Mouse (Mus musculus) neural tube, embryonic 13.5 days (tissue): ENCODE results near the gene Hivep2. TPM values are rescaled to one million over a fixed set of nuclear protein-coding genes. Genes with fewer than 3 reads are reported as not detected.

ENCODE experiments used
- ATAC-seq: fragments of 200-750 bp; cut with Nextera tagmentation; 2 replicates; pipeline ENCODE4 v1.8.0; 2017; ENCODE audit warnings: low read depth, mild to moderate bottlenecking, moderate TSS enrichment, moderate library complexity
- H3K27ac ChIP-seq: fragments of 300-500 bp; sonication (generic); replicated peaks from 2 replicates; pipeline ENCODE4 v1.5.1; 2015; ENCODE audit warnings: moderate library complexity, mild to moderate bottlenecking, inconsistent platforms
- H3K27me3 ChIP-seq: fragments of 300-500 bp; sonication (generic); 2 replicates; pipeline ENCODE4 v1.6.1; 2015; ENCODE audit warnings: mild to moderate bottlenecking, inconsistent platforms
- H3K36me3 ChIP-seq: fragments of 300-500 bp; sonication (generic); 2 replicates; pipeline ENCODE4 v1.6.1; 2015; ENCODE audit warnings: mild to moderate bottlenecking, inconsistent platforms
- H3K4me1 ChIP-seq: fragments of 300-500 bp; sonication (generic); replicated peaks from 2 replicates; pipeline ENCODE4 v1.6.1; 2015; ENCODE audit warnings: inconsistent platforms
- H3K4me2 ChIP-seq: fragments of 300-500 bp; sonication (generic); 2 replicates; pipeline ENCODE4 v1.6.1; 2015; ENCODE audit warnings: inconsistent platforms, mild to moderate bottlenecking, moderate library complexity
- H3K4me3 ChIP-seq: fragments of 300-500 bp; sonication (generic); 2 replicates; pipeline ENCODE4 v1.5.1; 2015; ENCODE audit warnings: mild to moderate bottlenecking, inconsistent platforms
- H3K9ac ChIP-seq: fragments of 300-500 bp; sonication (generic); 2 replicates; pipeline ENCODE4 v1.6.1; 2015; ENCODE audit warnings: moderate library complexity, mild to moderate bottlenecking, inconsistent platforms
- H3K9me3 ChIP-seq: fragments of 300-500 bp; sonication (generic); 2 replicates; pipeline ENCODE4 v1.6.1; 2016; ENCODE audit warnings: inconsistent platforms
- WGBS: fragments of 180-500 bp; shearing (Covaris S2); methylation state at CpG from one replicate; pipeline ENCODE4 v1.1.7; 2015; 5-methylcytosine and 5-hydroxymethylcytosine counted together
- polyA plus RNA-seq: library from polyadenylated mRNA; unstranded; fragments of >200 nt; fragmentation: Nextera tagmentation; extraction: Ambion mirVana; gene quantifications from 2 replicates; pipeline ENCODE4 v1.2.1, GENCODE M21; 2015

The Hivep2 gene
- polyA plus RNA-seq, 1 experiment from 2014 or later = 9.5 TPM

- H3K4me1 ChIP-seq = peaks cover 31% of the 10 kb centered on the region
- ATAC-seq = no peak
- no peak overlapping the region for H3K9ac ChIP-seq
- no peaks in the 10 kb centered on the region for H3K27me3 ChIP-seq
- no peaks in the 10 kb centered on the region for H3K9me3 ChIP-seq
- H3K4me2 ChIP-seq = no peak overlapping the region
- WGBS = 76% methylated on average over 4 of the region's 4 CpGs
- peak overlapping the region; percentile 66 for H3K27ac ChIP-seq
- H3K4me3 ChIP-seq = no peak overlapping the region
- H3K36me3 ChIP-seq = no peaks in the 10 kb centered on the region
These were observed 90.2 kb downstream of the Hivep2 start for GRCm38 (mm10) chr10:14056057-14056456.

- ATAC-seq = peak; percentile 87
These were observed 90.9 kb downstream of the Hivep2 start for GRCm38 (mm10) chr10:14056584-14057451.

GRCm38 (mm10) chr10:14057841-14058605 lies 92.1 kb downstream of the Hivep2 start:
- 90% methylated on average over 11 of the region's 11 CpGs for WGBS
- no peak for ATAC-seq

More at GRCm38 (mm10) chr10:14056584-14057451, 90.9 kb downstream of the Hivep2 start:
- Histone ChIP-seq H3K4me3 (no peak overlapping the region), H3K4me1 (peaks cover 31% of the 10 kb centered on the region), H3K4me2 (no peak overlapping the region), H3K27ac (peak overlapping the region; percentile 66), H3K9ac (0 out of 2 replicates have a peak overlapping the region, but pooled peaks have one; percentile 0), H3K9me3 (no peaks in the 10 kb centered on the region), H3K27me3 (no peaks in the 10 kb centered on the region), H3K36me3 (no peaks in the 10 kb centered on the region)
- 19% methylated on average over 8 of the region's 8 CpGs for WGBS

GRCm38 (mm10) chr10:14058742-14059141 lies 92.9 kb downstream of the Hivep2 start:
- Histone ChIP-seq H3K27me3 (no peaks in the 10 kb centered on the region), H3K4me3 (no peak overlapping the region), H3K9ac (no peak overlapping the region), H3K36me3 (no peaks in the 10 kb centered on the region), H3K9me3 (no peaks in the 10 kb centered on the region), H3K27ac (no peak overlapping the region), H3K4me1 (peaks cover 25% of the 10 kb centered on the region), H3K4me2 (no peak overlapping the region)
- 75% methylated on average over 2 of the region's 2 CpGs for WGBS
- no peak for ATAC-seq

More at GRCm38 (mm10) chr10:14057841-14058605, 92.1 kb downstream of the Hivep2 start:
- no peaks in the 10 kb centered on the region for H3K27me3 ChIP-seq
- H3K36me3 ChIP-seq = no peaks in the 10 kb centered on the region
- H3K27ac ChIP-seq = no peak overlapping the region
- H3K4me2 ChIP-seq = no peak overlapping the region
- H3K4me1 ChIP-seq = peaks cover 31% of the 10 kb centered on the region
- no peak overlapping the region for H3K4me3 ChIP-seq
- no peaks in the 10 kb centered on the region for H3K9me3 ChIP-seq
- H3K9ac ChIP-seq = no peak overlapping the region

GRCm38 (mm10) chr10:14059581-14059980 lies 93.7 kb downstream of the Hivep2 start:
- 92% methylated on average over 2 of the region's 2 CpGs for WGBS
- ATAC-seq = no peak
- no peak overlapping the region for H3K4me2 ChIP-seq
- no peak overlapping the region for H3K9ac ChIP-seq
- no peak overlapping the region for H3K4me3 ChIP-seq
- H3K36me3 ChIP-seq = no peaks in the 10 kb centered on the region
- no peaks in the 10 kb centered on the region for H3K27me3 ChIP-seq
- no peak overlapping the region for H3K27ac ChIP-seq
- peaks cover 25% of the 10 kb centered on the region for H3K4me1 ChIP-seq
- H3K9me3 ChIP-seq = no peaks in the 10 kb centered on the region

GRCm38 (mm10) chr10:14060302-14060701 lies 94.4 kb downstream of the Hivep2 start:
- Histone ChIP-seq H3K36me3 (no peaks in the 10 kb centered on the region), H3K27me3 (no peaks in the 10 kb centered on the region), H3K4me3 (no peak overlapping the region), H3K9ac (no peak overlapping the region), H3K4me2 (no peak overlapping the region), H3K27ac (no peak overlapping the region), H3K4me1 (peaks cover 22% of the 10 kb centered on the region), H3K9me3 (no peaks in the 10 kb centered on the region)
- ATAC-seq = no peak
- WGBS = 78% methylated on average over 2 of the region's 2 CpGs

- no peaks in the 10 kb centered on the region for H3K36me3 ChIP-seq
- H3K9ac ChIP-seq = no peak overlapping the region
- WGBS = 77% methylated on average over 4 of the region's 4 CpGs
- H3K9me3 ChIP-seq = no peaks in the 10 kb centered on the region
- H3K27me3 ChIP-seq = no peaks in the 10 kb centered on the region
- no peak overlapping the region for H3K4me2 ChIP-seq
- H3K27ac ChIP-seq = no peak overlapping the region
- no peak overlapping the region for H3K4me3 ChIP-seq
- no peak for ATAC-seq
- H3K4me1 ChIP-seq = no peaks in the 10 kb centered on the region
These were observed 97.4 kb downstream of the Hivep2 start for GRCm38 (mm10) chr10:14063226-14063625.

GRCm38 (mm10) chr10:14064759-14065395 lies 99.0 kb downstream of the Hivep2 start:
- Histone ChIP-seq H3K27ac (no peak overlapping the region), H3K27me3 (no peaks in the 10 kb centered on the region), H3K4me3 (no peak overlapping the region), H3K9me3 (no peaks in the 10 kb centered on the region), H3K36me3 (no peaks in the 10 kb centered on the region), H3K4me2 (no peak overlapping the region), H3K4me1 (no peaks in the 10 kb centered on the region), H3K9ac (no peak overlapping the region)
- 87% methylated on average over 15 of the region's 15 CpGs for WGBS
- no peak for ATAC-seq

GRCm38 (mm10) chr10:14067802-14068201 lies 101.9 kb downstream of the Hivep2 start:
- Histone ChIP-seq H3K4me3 (no peak overlapping the region), H3K36me3 (no peaks in the 10 kb centered on the region), H3K9me3 (no peaks in the 10 kb centered on the region), H3K4me1 (no peaks in the 10 kb centered on the region), H3K9ac (no peak overlapping the region), H3K27ac (no peak overlapping the region), H3K27me3 (no peaks in the 10 kb centered on the region), H3K4me2 (no peak overlapping the region)
- no peak for ATAC-seq
- 84% methylated on average over 4 of the region's 4 CpGs for WGBS

GRCm38 (mm10) chr10:14070498-14071079 lies 104.7 kb downstream of the Hivep2 start:
- 88% methylated on average over 5 of the region's 5 CpGs for WGBS
- no peaks in the 10 kb centered on the region for H3K27me3 ChIP-seq
- no peaks in the 10 kb centered on the region for H3K4me1 ChIP-seq
- no peak for ATAC-seq
- no peak overlapping the region for H3K4me2 ChIP-seq
- no peak overlapping the region for H3K4me3 ChIP-seq
- H3K27ac ChIP-seq = no peak overlapping the region
- H3K9me3 ChIP-seq = no peaks in the 10 kb centered on the region
- H3K9ac ChIP-seq = no peak overlapping the region
- H3K36me3 ChIP-seq = no peaks in the 10 kb centered on the region

GRCm38 (mm10) chr10:14072504-14072903 lies 106.6 kb downstream of the Hivep2 start:
- H3K9ac ChIP-seq = no peak overlapping the region
- H3K4me1 ChIP-seq = no peaks in the 10 kb centered on the region
- ATAC-seq = no peak
- H3K9me3 ChIP-seq = no peaks in the 10 kb centered on the region
- no peaks in the 10 kb centered on the region for H3K27me3 ChIP-seq
- H3K36me3 ChIP-seq = no peaks in the 10 kb centered on the region
- 97% methylated on average over 3 of the region's 3 CpGs for WGBS
- no peak overlapping the region for H3K4me3 ChIP-seq
- no peak overlapping the region; the same call in 1 of the 2 replicates for H3K27ac ChIP-seq
- H3K4me2 ChIP-seq = no peak overlapping the region
